Mouse (Mus musculus): Measurements from ENCODE around the gene Grem2.
A peak's percentile ranks its signal among the peaks of the same experiment; 100 is the strongest.

DNA sequence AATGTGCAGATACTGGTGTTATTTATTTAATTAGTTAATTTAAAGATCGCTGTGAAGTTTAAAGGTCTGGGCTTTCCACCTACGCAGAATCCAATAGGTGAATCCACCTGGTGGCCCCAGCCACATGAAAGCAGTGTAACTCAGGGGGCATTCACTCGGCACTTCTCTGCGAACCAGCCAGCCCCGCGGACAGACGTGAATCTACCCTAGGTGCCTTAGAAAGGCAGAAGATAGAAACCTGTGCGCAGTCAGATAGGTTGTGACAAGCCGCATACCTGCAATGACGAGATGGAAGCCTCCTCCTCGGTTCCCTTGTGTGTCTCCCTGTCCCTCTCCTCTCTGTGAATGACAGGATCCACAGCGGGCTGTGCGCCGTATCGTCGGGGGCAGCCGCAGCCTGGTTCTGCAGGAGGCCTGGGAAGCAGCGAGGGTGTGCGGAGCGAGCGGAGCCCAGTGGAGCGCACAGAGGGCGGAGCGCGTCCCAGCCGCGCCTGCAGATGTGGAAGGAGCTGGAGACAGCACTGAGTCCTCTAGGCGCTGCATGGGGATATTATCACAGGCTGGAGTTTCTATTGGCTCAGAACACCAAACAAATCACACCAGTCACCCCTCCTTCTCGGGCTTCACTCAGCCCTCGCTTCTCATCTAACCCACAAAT is at the start of gene Grem2:
- TF ChIP-seq POLR2A (IDR thresholded peaks at IDR 0.05; ENCODE audit: extremely low read depth, insufficient read depth, low read length) (peak; percentile 90), CTCF (IDR thresholded peaks at IDR 0.05; ENCODE audit: extremely low read depth, insufficient read depth, low read length) (no peak)
